Mouse (Mus musculus) small intestine, adult 2 months (tissue): ENCODE measurements around the gene Mfap2.

ENCODE experiments used
- CTCF ChIP-seq: fragments of 200-500 bp; IDR thresholded peaks from 2 replicates; pipeline ENCODE4 v1.5.1; 2012; ENCODE audit warnings: low read depth, mild to moderate bottlenecking, control low read depth, inconsistent platforms, low read length, moderate library complexity, mixed read lengths; ENCODE audit not compliant: insufficient replicate concordance, insufficient read length; ENCODE audit errors: extremely low read depth
- POLR2A ChIP-seq: fragments of 200-500 bp; IDR thresholded peaks from 2 replicates; pipeline ENCODE4 v1.6.1; 2012; ENCODE audit warnings: low read depth, mild to moderate bottlenecking, control low read depth, inconsistent platforms, low read length, moderate library complexity

GRCm38 (mm10) chr4:141048810-141049475 lies 38.7 kb downstream of the Mfap2 start:
- TF ChIP-seq CTCF: no peak
- no peak for TF ChIP-seq POLR2A
